Mouse (Mus musculus) left cerebral cortex, adult 8-10 months (tissue): Measurements from ENCODE around the gene Tomm6. TPM values are rescaled to one million over a fixed set of nuclear protein-coding genes. Genes with fewer than 3 reads are reported as not detected.
A peak's percentile ranks its signal among the peaks of the same experiment; 100 is the strongest.

Source experiments
- DNase-seq, 2 experiments: peaks; one replicate each; pipeline ENCODE4 v3.0.0; 2022; ENCODE audit warnings: low spot score in 2 of 2
- total RNA-seq, 4 experiments: library from RNA; stranded (reverse); gene quantifications; 2 replicates each; pipeline ENCODE4 v1.2.4; 2022

Gene Tomm6
- total RNA-seq, 4 experiments from 2014 or later, result 191 to 212 (median 201) TPM

DNA sequence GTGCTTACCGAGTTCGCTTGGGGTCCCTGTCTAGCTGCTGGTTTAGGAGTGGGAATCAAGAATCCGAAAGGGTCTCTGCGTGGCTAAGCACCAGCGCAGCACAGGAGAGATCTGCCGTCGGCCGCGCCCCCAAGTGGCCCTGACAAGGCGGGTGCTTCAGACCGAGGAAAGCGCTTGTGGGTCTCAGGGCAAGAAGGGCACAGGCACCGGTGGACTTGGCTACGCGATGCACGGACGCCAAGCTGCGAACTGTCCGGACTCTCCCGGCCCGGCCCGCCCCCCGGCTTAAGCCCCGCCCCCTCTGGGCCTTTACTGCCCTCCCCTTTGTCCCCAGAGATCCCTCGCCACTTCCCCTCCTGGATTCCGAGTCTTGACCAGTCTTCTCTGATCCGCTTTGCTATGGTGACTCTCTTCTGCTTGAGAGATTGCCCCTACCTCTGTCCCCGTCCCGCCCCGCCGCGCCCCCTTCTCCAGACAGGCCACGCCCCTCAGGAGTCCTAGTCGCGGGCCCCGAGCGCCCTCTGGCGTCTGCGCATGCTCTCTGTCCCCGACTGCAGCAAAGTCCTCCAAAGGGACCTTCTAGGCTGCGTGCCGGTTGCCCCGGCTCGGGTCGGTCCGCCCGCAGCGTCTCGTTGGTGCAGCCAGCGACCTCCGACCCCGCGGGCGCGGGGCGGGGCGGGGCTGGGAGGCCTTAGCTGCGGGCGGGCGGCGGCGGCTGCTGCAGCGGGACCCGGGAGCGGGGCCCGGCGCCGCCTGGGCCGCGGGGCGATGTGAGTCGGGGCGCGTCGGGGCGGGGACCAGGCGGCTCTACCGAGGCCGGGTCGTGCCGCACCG is 6.5 kb upstream of the Tomm6 start, which contains the start of gene Prickle4:
Prickle4 (minus strand) TSS at position 234 of the 834 bp plus-strand sequence.
- peak; percentile 91 to 95 for DNase-seq

DNA sequence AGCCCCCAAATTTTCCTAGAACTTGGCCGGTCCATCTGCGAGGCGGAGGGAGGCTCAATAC is 6.1 kb upstream of the Tomm6 start, which contains the start of gene Gm21981:
Gm21981 (minus strand) TSS at position 14 of the 61 bp plus-strand sequence.
- no peak for DNase-seq

GRCm38 (mm10) chr17:47693671-47694441 is 5.7 kb upstream of the Tomm6 start:
- no peak for DNase-seq

- no peak for DNase-seq
Observed at GRCm38 (mm10) chr17:47691650-47692049, 3.5 kb upstream of the Tomm6 start.

DNA sequence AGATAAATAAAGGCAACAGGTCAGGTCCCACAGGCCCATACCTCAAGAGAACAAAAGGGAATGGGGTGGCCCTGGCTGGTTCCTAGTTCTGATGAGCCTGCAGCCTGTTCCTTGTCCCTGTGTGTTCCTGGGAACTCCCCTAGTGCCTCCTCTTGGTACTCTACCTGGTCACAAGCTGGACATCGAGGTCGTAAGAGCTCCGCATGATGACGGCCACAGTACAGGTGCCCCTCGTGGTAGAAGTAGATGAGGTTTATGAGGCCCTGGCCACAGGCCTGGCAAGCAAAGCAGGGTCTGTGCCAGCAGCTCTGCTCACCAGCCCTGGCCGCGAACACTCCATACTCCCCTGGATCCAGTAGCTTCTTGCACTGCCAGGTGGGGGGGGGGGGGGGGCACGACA is 1.7 kb upstream of the Tomm6 start:
- no peak for DNase-seq

- peak; percentile 63 to 77 for DNase-seq
Observed at GRCm38 (mm10) chr17:47688608-47689575, 706 bp upstream of the Tomm6 start, which contains the start of gene Frs3. Gene Frs3, plus strand, starts transcription at chr17:47689030.

GRCm38 (mm10) chr17:47687409-47688343 is 510 bp downstream of the Tomm6 start:
- DNase-seq, result peak; percentile 85 to 97

GRCm38 (mm10) chr17:47682836-47683235 is 5.3 kb downstream of the Tomm6 start:
- no peak for DNase-seq

GRCm38 (mm10) chr17:47678702-47679101 is 9.5 kb downstream of the Tomm6 start:
- DNase-seq, result no peak

GRCm38 (mm10) chr17:47678238-47678637 is 9.9 kb downstream of the Tomm6 start:
- no peak for DNase-seq

DNA sequence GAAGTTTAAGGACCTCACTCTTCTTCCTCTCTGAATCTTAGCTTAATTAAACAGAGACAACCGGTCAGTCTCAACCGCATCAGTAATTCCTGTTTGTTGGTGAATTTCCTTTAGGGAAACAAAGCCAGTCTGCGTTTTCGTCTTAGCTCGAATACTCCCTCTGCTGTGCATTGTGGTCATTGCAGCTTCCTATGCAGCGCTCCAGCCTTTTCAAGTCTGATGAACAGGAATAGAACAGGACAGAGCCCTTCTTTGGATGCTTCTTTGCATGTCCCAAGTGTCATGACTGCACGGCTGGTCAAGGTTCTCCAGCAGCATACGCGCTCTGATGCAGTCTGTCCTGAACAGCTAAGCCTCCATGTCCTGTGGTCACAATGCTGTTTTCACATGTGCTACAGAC is 11.6 kb downstream of the Tomm6 start:
- peak in 1 of 2 experiments; percentile 64 for DNase-seq

- DNase-seq, result peak in 1 of 2 experiments; percentile 49
Observed at GRCm38 (mm10) chr17:47672311-47673111, 15.7 kb downstream of the Tomm6 start.

DNA sequence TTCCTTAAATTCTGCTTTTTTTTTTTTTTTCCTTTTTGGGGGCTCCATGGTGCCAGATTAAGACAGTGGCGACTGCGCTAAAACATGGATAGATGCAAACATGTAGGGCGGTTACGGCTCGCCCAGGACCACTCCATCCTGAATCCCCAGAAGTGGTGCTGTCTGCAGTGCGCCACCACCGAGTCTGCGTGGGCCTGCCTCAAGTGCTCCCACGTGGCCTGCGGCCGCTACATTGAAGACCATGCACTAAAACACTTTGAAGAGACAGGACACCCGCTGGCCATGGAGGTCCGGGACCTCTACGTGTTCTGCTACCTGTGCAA is 16.2 kb downstream of the Tomm6 start:
- DNase-seq, result no peak

GRCm38 (mm10) chr17:47669166-47669565 is 19.0 kb downstream of the Tomm6 start:
- DNase-seq, result no peak

- no peak for DNase-seq
Observed at GRCm38 (mm10) chr17:47664474-47664873, 23.7 kb downstream of the Tomm6 start.

- no peak for DNase-seq
Observed at GRCm38 (mm10) chr17:47663009-47663713, 25.0 kb downstream of the Tomm6 start.

- no peak for DNase-seq
Observed at GRCm38 (mm10) chr17:47658741-47659243, 29.4 kb downstream of the Tomm6 start.

DNA sequence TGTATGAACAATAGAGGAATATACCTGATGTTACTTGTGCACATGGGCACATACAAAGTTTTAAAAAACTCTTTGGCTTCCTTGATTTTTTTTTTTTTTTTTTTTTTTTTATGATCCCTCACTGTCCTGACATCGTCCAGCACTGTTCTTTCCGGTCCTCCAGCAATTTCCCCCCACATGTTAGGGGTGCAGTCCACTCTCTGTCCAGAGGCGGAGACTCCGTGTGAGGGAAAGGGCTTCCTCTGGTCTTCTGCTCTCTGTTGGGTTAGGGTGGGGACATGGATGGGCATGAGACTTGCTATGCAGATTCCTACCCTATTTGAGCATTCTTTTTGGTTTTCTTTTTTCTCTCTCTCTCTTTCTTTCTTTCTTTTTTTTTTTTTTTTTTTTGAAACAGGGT is 30.3 kb downstream of the Tomm6 start:
- DNase-seq, result no peak

DNA sequence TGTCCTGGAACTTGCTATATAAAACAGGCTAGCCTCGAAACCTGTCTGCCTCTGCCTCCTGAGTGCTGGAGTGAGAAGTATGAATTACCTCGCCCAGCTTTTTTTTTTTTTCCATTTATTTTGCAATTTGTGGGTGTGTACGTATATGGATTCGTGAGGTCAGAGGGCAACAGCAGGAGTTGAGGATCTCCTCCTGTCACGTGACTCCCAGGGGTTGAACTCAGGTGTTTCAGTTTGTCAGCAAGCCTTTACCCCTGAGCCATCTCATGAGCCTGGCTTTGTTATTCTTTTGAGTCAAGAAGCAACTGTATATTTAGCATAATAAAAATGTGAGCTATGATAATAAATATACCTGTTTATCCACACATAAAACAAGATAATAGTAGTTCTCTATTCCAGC is 32.5 kb downstream of the Tomm6 start:
- DNase-seq, result no peak
